Mouse (Mus musculus): ENCODE data around the gene Ralgapa2. TPM values are rescaled to one million over a fixed set of nuclear protein-coding genes. Genes with fewer than 3 reads are reported as not detected.
"Not testable (repeated sequence)": the region's sequence is repeated elsewhere in the genome, so short reads cannot be mapped to it uniquely, and the experiment has no call there.

The Ralgapa2 gene
- polyA plus RNA-seq, 1 experiment from 2014 or later = 6.7 TPM

DNA sequence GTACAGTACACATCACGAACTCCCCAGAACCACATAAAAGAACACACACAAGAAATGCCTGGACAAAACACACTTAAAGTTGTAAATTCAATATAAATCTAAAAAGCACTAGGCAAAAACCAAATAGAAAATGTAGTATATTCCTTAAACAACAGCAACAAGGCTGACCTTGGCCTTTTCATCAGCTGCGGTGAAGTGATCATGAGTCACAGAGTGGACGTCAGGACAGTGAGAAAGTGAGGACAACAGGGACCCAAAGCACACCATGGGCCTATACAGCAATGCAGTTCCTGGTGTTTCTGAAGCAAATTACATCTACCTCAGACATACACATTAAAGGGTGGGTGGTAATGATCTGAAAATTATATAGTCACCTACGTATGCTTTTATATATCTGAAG is 44.1 kb downstream of the Ralgapa2 start:
- Histone ChIP-seq H3K27me3 (no peaks in the 10 kb centered on the region), H3K4me1 (peaks cover 21% of the 10 kb centered on the region), H3K27ac (no peak overlapping the region), H3K9ac (no peak overlapping the region), H3K9me3 (no peaks in the 10 kb centered on the region), H3K4me3 (no peak overlapping the region), H3K36me3 (no peaks in the 10 kb centered on the region), H3K4me2 (replicated peaks) (no peak overlapping the region)
- 88% methylated on average over 4 of the region's 4 CpGs for WGBS
- ATAC-seq (ENCODE audit: low FRiP score, low read depth) = no peak

DNA sequence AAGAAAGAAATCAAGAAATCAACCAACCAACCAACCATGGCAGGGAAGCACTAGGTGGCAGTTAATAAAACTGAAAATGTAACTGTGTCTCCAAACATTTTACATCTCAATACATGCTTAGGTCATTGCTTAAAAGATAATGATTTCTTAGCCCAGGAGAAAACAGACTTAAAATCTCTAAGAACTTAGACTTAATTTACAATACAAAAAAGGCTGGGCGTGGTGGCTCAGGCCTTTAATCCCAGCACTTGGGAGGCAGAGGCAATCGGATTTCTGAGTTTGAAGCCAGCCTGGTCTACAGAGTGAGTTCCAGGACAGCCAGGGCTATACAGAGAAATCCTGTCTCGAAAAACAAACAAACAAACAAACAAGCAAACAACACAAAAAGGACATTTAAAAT is 45.3 kb downstream of the Ralgapa2 start:
- not testable (repeated sequence) for H3K27ac ChIP-seq; H3K9me3 ChIP-seq; H3K4me3 ChIP-seq; H3K9ac ChIP-seq; H3K27me3 ChIP-seq; H3K4me2 ChIP-seq (replicated peaks); ATAC-seq (ENCODE audit: low FRiP score, low read depth); H3K36me3 ChIP-seq
- H3K4me1 ChIP-seq = peaks cover 15% of the 10 kb centered on the region
- WGBS = 85% methylated on average over 3 of the region's 3 CpGs

GRCm38 (mm10) chr2:146457494-146457893 is 54.6 kb downstream of the Ralgapa2 start:
- Histone ChIP-seq H3K36me3 (no peaks in the 10 kb centered on the region), H3K4me1 (peaks cover 16% of the 10 kb centered on the region), H3K4me2 (replicated peaks) (no peak overlapping the region), H3K4me3 (no peak overlapping the region), H3K9me3 (no peaks in the 10 kb centered on the region), H3K27me3 (no peaks in the 10 kb centered on the region), H3K27ac (no peak overlapping the region), H3K9ac (no peak overlapping the region)
- WGBS = 39% methylated on average over 2 of the region's 2 CpGs
- no peak; the same call in 1 of the 2 replicates for ATAC-seq (ENCODE audit: low FRiP score, low read depth)

- Histone ChIP-seq H3K9me3 (no peaks in the 10 kb centered on the region), H3K4me1 (peaks cover 16% of the 10 kb centered on the region), H3K4me2 (replicated peaks) (no peak overlapping the region), H3K4me3 (no peak overlapping the region), H3K27ac (no peak overlapping the region), H3K27me3 (no peaks in the 10 kb centered on the region), H3K36me3 (no peaks in the 10 kb centered on the region), H3K9ac (no peak overlapping the region)
- ATAC-seq (ENCODE audit: low FRiP score, low read depth) = no peak
- 59% methylated on average over 7 of the region's 7 CpGs for WGBS
Measured at GRCm38 (mm10) chr2:146456612-146457011, 55.5 kb downstream of the Ralgapa2 start.

- Histone ChIP-seq H3K9ac (no peak overlapping the region), H3K9me3 (no peaks in the 10 kb centered on the region), H3K4me2 (replicated peaks) (no peak overlapping the region), H3K4me3 (no peak overlapping the region), H3K27ac (no peak overlapping the region), H3K36me3 (no peaks in the 10 kb centered on the region), H3K4me1 (peaks cover 16% of the 10 kb centered on the region), H3K27me3 (no peaks in the 10 kb centered on the region)
- 88% methylated on average over 4 of the region's 4 CpGs for WGBS
- ATAC-seq (ENCODE audit: low FRiP score, low read depth) = no peak
Measured at GRCm38 (mm10) chr2:146456062-146456461, 56.1 kb downstream of the Ralgapa2 start.

DNA sequence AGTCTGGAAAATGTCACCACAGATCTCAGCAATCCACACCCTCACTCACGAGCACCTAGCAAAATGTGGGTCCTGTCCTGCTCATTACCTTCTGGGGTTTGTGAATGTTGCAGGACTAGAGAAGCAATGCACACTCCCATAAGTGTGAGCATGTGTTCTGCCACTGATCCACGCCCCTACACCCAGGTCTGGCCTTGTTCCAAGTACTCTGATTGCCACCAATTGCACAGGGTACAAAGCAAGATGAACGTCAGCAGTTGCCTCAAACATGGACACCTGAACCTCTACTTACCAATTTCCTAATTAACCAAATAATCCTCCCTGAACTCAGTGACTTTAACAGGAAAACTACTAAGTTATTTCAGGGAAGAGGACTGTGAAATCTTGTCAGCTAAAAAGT is 68.1 kb downstream of the Ralgapa2 start:
- no peaks in the 10 kb centered on the region for H3K9me3 ChIP-seq
- no peak overlapping the region for H3K4me2 ChIP-seq (replicated peaks)
- H3K4me3 ChIP-seq = no peak overlapping the region
- peaks cover 8% of the 10 kb centered on the region; the same call in 1 of the 2 replicates for H3K36me3 ChIP-seq
- no peaks in the 10 kb centered on the region for H3K27me3 ChIP-seq
- 76% methylated on average over 3 of the region's 3 CpGs for WGBS
- no peak overlapping the region for H3K9ac ChIP-seq
- no peak overlapping the region for H3K27ac ChIP-seq
- no peaks in the 10 kb centered on the region for H3K4me1 ChIP-seq
- no peak for ATAC-seq (ENCODE audit: low FRiP score, low read depth)

DNA sequence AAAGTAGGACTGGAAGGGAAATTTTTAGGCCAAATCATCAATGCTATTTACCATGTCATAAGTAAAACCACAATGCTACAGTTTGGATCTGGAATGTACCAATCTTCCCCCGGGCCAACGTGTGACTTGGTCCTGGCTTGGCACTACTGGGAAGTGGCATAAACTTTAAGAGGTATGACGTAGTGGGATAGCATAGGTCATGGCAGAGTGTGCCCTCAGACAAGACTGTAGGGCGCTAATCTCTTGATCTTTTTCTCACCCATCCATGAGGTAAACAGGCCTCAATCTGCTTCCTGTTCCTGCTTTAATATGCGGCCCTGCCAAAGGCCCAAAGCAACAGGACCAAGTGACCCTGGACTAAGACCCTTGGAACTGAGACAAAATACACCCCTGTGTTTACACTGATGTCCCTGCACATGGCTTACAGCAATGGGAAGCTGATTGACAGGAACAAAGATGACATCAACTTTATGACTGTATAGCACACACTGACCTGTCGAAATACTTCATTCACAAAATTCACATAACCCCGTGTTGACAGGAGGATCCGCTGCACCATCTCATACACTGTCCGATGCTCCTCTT is 68.8 kb downstream of the Ralgapa2 start:
- Histone ChIP-seq H3K4me1 (no peaks in the 10 kb centered on the region), H3K27ac (no peak overlapping the region), H3K9ac (no peak overlapping the region), H3K4me3 (no peak overlapping the region), H3K27me3 (no peaks in the 10 kb centered on the region), H3K4me2 (replicated peaks) (no peak overlapping the region), H3K36me3 (peaks cover 8% of the 10 kb centered on the region; the same call in 1 of the 2 replicates), H3K9me3 (no peaks in the 10 kb centered on the region)
- ATAC-seq (ENCODE audit: low FRiP score, low read depth) = no peak
- 91% methylated on average over 9 of the region's 9 CpGs for WGBS

DNA sequence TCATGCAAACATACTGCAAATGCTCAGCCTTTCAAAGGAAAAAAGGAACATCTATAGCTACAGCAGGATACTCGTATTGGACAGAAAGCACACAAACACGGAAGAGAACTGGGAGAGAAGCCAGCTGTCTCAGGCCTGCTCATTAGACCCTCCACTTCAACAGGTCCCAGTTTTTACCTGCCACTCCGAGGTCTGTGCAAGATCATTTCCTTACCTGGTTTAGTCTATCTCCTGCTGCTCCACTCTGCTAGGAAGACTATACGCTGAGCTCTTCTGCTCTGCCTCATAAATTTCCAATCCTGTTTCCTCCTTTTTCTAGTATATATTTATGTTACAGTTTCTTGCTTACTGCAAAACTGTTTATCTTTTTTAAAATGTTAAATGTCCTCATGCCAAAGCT is 70.4 kb downstream of the Ralgapa2 start:
- Histone ChIP-seq H3K27me3 (no peaks in the 10 kb centered on the region), H3K9me3 (no peaks in the 10 kb centered on the region), H3K4me2 (replicated peaks) (no peak overlapping the region), H3K36me3 (peaks cover 8% of the 10 kb centered on the region; the same call in 1 of the 2 replicates), H3K4me3 (no peak overlapping the region), H3K27ac (no peak overlapping the region), H3K9ac (no peak overlapping the region), H3K4me1 (no peaks in the 10 kb centered on the region)
- no peak for ATAC-seq (ENCODE audit: low FRiP score, low read depth)
- 84% methylated on average over 4 of the region's 4 CpGs for WGBS

DNA sequence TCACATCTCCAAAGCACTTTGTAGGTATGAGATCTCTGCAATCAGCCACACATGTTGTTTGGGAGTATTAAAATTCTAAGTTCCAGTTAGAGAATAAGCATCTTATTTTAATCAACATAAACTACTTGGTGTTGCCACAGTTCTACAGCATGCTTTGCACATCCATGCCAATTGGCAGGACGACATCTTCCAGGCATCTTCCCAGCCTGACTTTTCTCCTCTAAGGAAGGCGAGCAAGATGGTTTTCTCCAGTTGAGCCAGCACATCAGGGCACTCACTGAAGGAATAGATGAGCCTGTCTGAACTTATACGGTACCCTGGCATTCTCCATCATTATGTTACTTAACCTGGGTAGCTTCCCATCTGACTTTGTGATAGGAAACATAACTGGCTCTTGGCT is 83.4 kb downstream of the Ralgapa2 start:
- no peak overlapping the region for H3K27ac ChIP-seq
- ATAC-seq (ENCODE audit: low FRiP score, low read depth) = no peak
- H3K27me3 ChIP-seq = no peaks in the 10 kb centered on the region
- no peaks in the 10 kb centered on the region for H3K9me3 ChIP-seq
- 90% methylated on average over 3 of the region's 3 CpGs for WGBS
- no peak overlapping the region for H3K4me2 ChIP-seq (replicated peaks)
- 0 out of 2 replicates have a peak, but pooled peaks cover 11% of the 10 kb centered on the region for H3K36me3 ChIP-seq
- H3K4me3 ChIP-seq = no peak overlapping the region
- no peak overlapping the region for H3K9ac ChIP-seq
- no peaks in the 10 kb centered on the region for H3K4me1 ChIP-seq

GRCm38 (mm10) chr2:146427380-146427779 is 84.8 kb downstream of the Ralgapa2 start:
- no peaks in the 10 kb centered on the region for H3K27me3 ChIP-seq
- no peak overlapping the region for H3K4me3 ChIP-seq
- H3K27ac ChIP-seq = no peak overlapping the region
- no peak overlapping the region for H3K4me2 ChIP-seq (replicated peaks)
- no peaks in the 10 kb centered on the region for H3K9me3 ChIP-seq
- ATAC-seq (ENCODE audit: low FRiP score, low read depth) = no peak
- WGBS = 85% methylated on average over 3 of the region's 3 CpGs
- H3K36me3 ChIP-seq = 0 out of 2 replicates have a peak, but pooled peaks cover 11% of the 10 kb centered on the region
- H3K4me1 ChIP-seq = no peaks in the 10 kb centered on the region
- H3K9ac ChIP-seq = no peak overlapping the region

DNA sequence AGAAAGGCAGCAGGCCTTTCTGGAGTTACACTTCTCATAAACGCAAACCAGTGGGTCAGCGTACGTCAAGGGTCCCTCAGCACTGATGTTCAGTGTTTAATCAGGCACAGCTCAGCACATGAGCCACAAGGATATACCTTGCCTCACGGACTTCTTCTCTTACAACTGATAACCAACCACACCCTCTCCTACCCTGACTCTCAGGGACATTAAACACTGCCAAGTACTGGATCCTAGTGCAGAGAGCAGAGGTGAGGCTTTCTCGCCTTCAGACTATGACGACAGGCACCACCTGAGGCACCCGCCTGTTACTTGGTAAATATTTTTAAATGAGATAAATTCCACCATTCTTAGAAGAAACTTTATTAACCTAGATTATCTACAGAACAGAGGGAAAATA is 85.8 kb downstream of the Ralgapa2 start:
- no peak overlapping the region for H3K4me3 ChIP-seq
- no peak overlapping the region for H3K27ac ChIP-seq
- no peaks in the 10 kb centered on the region for H3K9me3 ChIP-seq
- H3K9ac ChIP-seq = no peak overlapping the region
- no peak overlapping the region for H3K4me2 ChIP-seq (replicated peaks)
- H3K4me1 ChIP-seq = no peaks in the 10 kb centered on the region
- WGBS = 85% methylated on average over 7 of the region's 7 CpGs
- H3K27me3 ChIP-seq = no peaks in the 10 kb centered on the region
- no peak for ATAC-seq (ENCODE audit: low FRiP score, low read depth)
- H3K36me3 ChIP-seq = 0 out of 2 replicates have a peak, but pooled peaks cover 11% of the 10 kb centered on the region

GRCm38 (mm10) chr2:146425235-146425634 is 86.9 kb downstream of the Ralgapa2 start:
- no peak overlapping the region for H3K9ac ChIP-seq
- H3K27me3 ChIP-seq = no peaks in the 10 kb centered on the region
- no peaks in the 10 kb centered on the region for H3K9me3 ChIP-seq
- WGBS = 88% methylated on average over 2 of the region's 2 CpGs
- H3K4me3 ChIP-seq = no peak overlapping the region
- ATAC-seq (ENCODE audit: low FRiP score, low read depth) = no peak
- H3K27ac ChIP-seq = no peak overlapping the region
- H3K4me2 ChIP-seq (replicated peaks) = no peak overlapping the region
- no peaks in the 10 kb centered on the region for H3K4me1 ChIP-seq
- 0 out of 2 replicates have a peak, but pooled peaks cover 11% of the 10 kb centered on the region for H3K36me3 ChIP-seq

DNA sequence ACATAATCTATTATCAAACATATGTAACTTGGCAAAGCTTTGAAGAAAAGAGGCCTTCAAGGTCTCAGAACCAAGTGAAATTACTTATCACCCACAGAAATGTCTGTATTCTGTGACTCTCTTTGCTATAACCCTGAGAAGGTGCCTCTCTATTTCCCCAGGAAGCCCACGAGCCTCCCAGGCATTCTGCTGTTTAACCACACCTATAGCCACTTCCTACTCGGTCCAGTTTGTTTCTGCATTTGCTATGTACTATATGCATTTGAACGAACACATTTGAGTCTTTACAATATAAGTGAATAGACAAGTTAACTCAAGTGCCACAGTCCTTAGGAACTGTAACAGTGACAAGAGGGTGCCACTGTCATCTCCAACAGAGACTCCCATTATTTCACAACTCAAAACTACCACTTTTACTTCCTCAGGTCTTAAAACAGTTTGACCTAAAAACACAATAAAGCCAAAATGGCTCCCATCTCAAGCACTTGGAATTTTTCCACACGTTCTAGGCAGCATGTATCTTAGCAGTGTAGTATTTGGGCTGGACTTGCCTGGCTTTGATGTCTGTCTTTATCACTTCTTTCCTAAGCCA is 88.3 kb downstream of the Ralgapa2 start:
- Histone ChIP-seq H3K9ac (no peak overlapping the region), H3K27ac (no peak overlapping the region), H3K36me3 (0 out of 2 replicates have a peak, but pooled peaks cover 2% of the 10 kb centered on the region), H3K4me1 (no peaks in the 10 kb centered on the region), H3K4me2 (replicated peaks) (no peak overlapping the region), H3K27me3 (no peaks in the 10 kb centered on the region), H3K9me3 (no peaks in the 10 kb centered on the region), H3K4me3 (no peak overlapping the region)
- 81% methylated on average over 4 of the region's 4 CpGs for WGBS
- no peak for ATAC-seq (ENCODE audit: low FRiP score, low read depth)

Data from limb, embryonic 13.5 days (tissue).